Mouse (Mus musculus) left cerebral cortex, postnatal 14 days (tissue): ENCODE results near the gene Gm9913. TPM values are rescaled to one million over a fixed set of nuclear protein-coding genes. Genes with fewer than 3 reads are reported as not detected.

ENCODE experiments used
- DNase-seq, 2 experiments: peaks; one replicate each; pipeline ENCODE4 v3.0.0; 2021 to 2022; ENCODE audit warnings: low spot score in 2 of 2, mixed read lengths in 1 of 2
- intact Hi-C: fragments of 180-260 bp; cut with DNase I; formaldehyde crosslinking; loops from one replicate; pipeline ENCODE4 v1.15.1; 2025
- long read RNA-seq, 2 experiments: library from polyadenylated mRNA; stranded (forward); transcript quantifications; one replicate each; pipeline ENCODE4 v2.0.0; 2021
- total RNA-seq, 2 experiments: library from RNA; stranded (reverse); gene quantifications; 2 replicates each; pipeline ENCODE4 v1.2.3; 2021

Gene Gm9913
- total RNA-seq = under 1 TPM in 1 of 2 experiments, not detected in 1; 0.27 TPM
- long read RNA-seq, experiment 1 = 0 reads
- long read RNA-seq, experiment 2 = 0 reads

GRCm38 (mm10) chr2:125505006-125505745 lies at the start of gene Gm9913:
Gene Gm9913 (plus strand): TSS chr2:125505089.
- intact Hi-C loops = loop anchor here (5.0 kb wide), 1 partner anchor 97 kb away; no protein-coding TSS in a partner anchor
- DNase-seq = peak in 1 of 2 experiments; percentile 31

GRCm38 (mm10) chr2:125456059-125456789 lies 48.7 kb upstream of the Gm9913 start:
- intact Hi-C loops = no loop called here
- no peak for DNase-seq

DNA sequence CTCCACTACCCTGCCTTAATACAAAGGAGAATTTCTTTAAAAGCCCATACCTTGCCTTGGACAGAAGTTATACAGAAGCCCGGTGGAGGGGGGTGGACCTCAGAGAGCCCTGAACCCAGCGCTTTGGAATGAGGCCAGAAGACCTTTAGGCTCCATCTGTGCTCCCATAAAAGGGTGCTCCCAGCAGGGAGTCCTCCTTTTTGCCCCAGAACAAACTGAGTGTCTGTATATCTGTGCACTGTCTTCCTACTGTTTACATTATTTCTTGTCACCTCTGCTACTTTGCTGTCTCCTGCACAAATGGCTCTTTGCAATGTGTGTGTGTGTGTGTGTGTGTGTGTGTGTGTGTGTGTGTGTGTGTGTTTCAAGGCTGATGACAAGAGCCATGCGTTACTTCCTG lies 45.8 kb upstream of the Gm9913 start:
- no peak for DNase-seq
- intact Hi-C loops = no loop called here

- no peak for DNase-seq
- intact Hi-C loops = no loop called here
Observed at GRCm38 (mm10) chr2:125464036-125464435, 40.9 kb upstream of the Gm9913 start.

DNA sequence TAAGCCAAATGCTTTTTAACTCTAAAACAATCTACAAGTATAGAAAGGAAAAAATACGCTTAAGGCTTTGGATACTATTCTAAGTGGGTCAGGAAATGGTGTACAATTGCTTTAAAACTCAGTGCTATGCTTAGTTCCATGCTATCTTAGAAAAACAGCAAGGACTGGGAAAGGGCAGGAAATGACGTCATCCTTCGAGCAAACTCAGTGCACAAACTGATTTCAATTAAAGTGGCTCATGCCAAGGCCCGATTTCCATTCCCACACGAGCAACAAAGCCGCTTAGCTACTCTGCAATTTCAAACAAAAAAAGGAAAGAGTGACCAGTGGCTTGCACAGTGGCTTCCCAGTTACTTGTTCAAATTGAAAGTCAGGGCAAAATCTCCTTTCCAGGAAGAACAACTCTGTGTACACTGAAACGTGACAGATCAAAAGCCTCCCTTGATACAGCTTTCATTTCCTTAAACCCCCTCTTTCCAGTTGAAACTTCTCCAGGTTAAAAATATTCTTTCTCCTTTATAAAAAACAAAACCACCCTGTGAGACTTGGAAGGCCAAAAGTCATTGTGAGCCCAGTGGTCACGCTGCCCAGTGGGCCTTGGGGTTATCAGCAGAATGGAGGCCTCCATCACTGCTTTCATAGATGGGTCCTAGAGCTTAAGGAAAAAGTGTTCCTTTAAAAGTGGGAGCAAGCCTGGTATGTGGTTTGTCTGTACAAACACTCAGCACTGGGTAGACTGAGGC lies 34.2 kb upstream of the Gm9913 start:
- intact Hi-C loops = no loop called here
- DNase-seq = peak; percentile 26 to 40

DNA sequence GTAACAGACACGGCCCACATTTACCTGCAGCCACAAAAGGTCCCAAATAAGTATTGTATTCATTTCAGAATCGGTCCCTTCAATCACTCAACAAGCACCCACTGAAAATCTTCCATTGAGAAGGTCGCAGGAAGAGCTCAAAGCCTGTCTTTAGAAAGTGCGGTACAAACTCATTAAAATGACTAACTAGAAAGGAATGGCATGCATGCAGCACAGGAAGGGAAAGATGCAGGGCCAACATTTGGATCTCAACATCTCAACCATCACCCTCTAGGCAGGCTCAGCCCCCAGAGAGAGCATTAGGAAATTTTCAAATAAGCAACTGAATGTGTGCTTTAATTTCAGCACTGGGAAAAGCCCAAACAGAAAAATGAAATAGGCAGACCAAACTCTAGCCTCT lies 33.2 kb upstream of the Gm9913 start:
- intact Hi-C loops = no loop called here
- DNase-seq = no peak

DNA sequence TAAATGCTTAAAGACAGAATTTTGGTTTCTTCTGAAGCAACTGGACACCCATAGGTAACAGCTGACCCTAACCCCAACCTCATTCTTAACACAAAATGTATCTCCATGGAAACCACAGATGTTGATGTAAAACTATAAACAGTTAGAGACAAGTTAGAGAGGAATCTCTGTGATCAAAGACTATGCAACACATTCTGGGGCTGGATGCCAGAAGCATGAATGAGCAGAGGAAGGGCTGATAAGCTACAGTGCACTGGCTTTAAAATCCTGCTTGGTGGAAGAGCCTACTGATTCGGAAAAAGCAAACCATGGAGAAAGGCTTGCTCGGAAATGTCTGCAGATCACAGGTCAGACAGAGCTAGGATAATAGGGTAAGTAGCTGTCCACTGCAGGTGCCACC lies 31.7 kb upstream of the Gm9913 start:
- intact Hi-C loops = no loop called here
- no peak for DNase-seq

DNA sequence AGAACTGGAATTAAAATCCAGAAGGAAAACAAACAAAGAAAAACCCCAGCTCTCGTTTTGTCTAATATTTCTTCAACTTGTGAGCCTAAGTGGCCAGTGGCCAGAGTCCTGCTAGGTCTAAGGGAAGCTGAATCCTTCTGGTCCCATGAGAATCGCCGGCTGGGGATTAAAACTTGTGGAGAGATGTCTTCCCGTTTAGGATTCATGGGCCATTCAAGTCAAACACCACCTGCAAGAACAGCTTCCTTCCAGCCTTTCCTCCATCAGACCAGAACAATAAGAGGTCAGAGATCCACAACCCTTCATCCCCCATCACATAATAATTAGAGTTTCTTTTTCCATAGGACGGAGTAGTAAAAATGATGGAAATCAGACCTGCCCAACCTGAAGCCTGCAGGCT lies 30.2 kb upstream of the Gm9913 start:
- no peak for DNase-seq
- intact Hi-C loops = no loop called here

DNA sequence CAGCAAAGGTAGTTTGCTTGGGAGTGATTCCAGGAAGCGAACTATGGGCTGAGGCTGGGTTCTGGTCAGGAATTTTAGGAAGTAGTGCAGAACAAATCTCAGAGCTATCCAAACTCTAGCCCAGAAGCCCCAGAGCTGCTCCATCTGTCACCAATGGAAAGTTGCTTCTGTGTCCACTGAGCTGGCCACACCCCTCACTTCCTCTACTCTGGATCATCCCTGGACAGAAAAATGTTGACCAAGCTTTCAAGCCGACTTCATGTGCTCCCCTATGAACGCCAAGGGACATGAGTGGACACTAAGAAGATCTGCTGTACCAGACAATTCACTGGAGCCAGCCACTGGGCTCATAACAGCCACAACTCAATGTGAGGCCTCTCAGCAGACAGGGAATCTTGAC lies 28.7 kb upstream of the Gm9913 start:
- DNase-seq = no peak
- intact Hi-C loops = no loop called here

DNA sequence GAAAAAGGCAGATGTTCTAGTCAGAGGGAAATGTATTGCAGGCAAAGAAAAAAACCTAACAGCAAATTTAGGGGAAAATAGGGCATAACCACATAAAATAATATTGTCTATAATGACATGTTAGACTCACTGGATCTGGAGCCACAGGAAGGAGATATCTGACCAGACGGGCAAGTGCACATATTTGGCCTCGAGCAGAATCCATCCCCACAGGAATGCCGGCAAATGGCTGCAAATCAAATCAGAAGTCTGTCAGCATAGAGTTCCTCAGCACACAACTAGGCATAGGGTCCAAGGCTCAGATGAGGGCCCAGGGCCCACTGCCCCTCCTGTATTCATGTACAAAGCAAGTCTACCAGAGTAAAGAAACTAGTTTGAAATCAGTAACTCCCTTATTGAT lies 27.5 kb upstream of the Gm9913 start:
- intact Hi-C loops = no loop called here
- no peak for DNase-seq

DNA sequence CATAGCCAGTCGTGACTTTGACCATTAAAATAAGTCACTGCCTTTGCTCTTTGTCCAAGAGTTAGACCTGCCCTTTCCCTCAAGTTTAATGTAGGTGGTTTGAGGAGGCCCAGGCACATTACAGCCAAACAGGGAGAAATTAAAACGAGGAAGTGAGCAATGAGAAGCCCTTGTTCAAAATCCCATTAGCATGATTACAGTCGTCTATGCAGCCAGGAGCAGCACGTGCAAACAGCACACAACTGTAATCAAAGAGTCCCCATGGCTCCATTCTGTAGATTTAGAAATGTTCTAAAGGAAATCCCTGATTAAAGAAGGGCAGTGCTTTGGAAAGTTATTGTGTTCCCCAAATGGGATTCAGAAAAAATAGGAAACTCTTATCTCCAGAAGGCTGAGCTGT lies 26.2 kb upstream of the Gm9913 start:
- intact Hi-C loops = no loop called here

GRCm38 (mm10) chr2:125480057-125480456 lies 24.8 kb upstream of the Gm9913 start:
- intact Hi-C loops = no loop called here
- DNase-seq = no peak

More for the DNA sequence above, 26.2 kb upstream of the Gm9913 start:
- DNase-seq = no peak

GRCm38 (mm10) chr2:125481116-125481515 lies 23.8 kb upstream of the Gm9913 start:
- intact Hi-C loops = no loop called here
- peak; percentile 67 to 69 for DNase-seq

DNA sequence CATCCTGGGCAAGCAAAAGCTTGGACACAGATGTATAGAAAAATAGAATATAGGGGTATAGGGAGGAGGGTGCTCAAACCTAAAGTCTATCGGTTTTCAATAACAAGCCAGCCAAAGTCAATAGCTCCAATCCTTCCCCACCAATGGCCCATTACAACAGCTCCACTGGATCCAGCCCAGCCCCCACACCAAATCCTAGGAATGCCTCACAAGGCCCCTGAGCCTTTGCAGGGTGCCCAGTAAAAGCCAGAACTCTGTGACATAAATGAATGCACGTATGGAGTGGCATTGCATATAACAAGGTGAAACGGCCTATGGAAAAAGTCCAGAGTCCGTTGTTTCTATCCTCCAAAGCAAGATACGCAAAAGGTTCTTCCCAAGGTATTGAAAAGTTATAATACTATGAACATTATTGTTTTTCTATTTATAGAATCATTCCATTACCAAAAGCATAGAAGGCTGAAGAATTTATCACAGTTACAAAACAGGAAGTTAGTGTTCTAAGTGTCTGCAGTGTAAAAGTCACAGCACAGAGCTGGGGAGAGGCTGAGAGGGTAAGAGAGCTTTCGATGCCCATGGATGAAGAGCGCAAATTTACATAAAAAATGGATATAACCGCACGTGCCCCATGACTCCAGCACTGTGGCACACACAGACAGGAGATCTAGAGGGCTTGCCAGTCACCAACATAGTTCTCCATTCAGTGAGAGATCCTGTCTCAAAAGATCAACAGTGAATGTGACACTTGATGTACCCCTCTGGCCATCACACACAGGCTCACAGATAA lies 23.2 kb upstream of the Gm9913 start:
- intact Hi-C loops = no loop called here
- no peak for DNase-seq

DNA sequence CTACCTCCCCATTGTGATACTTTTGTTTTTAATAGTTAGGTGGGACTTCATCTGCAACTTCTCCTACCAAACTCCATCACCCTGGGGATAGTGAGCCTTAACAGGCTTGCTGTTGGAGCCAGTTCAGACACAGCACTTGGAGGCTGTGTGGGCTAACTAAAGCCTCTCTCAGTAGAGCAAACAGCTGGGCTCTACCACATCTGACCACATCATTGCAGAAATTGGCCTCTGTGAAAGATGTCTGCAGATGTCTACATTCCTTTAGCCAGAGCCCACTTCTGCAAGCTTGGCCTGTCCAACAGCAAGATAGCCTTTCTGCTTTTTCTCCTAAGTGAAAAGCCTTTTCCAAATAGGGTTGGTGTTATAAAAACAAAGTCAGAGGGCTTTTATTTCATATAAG lies 20.7 kb upstream of the Gm9913 start:
- intact Hi-C loops = no loop called here

GRCm38 (mm10) chr2:125484910-125485309 lies 20.0 kb upstream of the Gm9913 start:
- intact Hi-C loops = no loop called here
- DNase-seq = no peak

More for the DNA sequence above, 20.7 kb upstream of the Gm9913 start:
- no peak for DNase-seq

DNA sequence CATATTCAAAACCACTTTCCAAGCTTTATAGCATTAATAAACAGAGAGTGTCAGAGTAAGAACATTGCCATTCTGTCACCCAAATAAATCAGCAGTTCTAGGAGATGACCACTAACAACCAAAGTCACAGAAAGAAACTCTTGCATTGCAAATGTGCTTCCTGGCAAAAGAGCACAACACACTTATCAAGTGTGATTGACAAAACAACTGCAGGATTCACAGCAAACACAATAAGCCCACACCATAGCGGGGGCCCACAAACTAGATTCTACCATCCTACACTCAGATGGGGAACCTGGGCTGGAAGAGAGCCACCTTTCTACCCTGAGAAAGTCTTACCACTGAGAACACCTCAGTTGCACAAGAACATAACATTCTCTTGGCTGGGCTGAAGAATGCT lies 14.9 kb upstream of the Gm9913 start:
- intact Hi-C loops = no loop called here

DNA sequence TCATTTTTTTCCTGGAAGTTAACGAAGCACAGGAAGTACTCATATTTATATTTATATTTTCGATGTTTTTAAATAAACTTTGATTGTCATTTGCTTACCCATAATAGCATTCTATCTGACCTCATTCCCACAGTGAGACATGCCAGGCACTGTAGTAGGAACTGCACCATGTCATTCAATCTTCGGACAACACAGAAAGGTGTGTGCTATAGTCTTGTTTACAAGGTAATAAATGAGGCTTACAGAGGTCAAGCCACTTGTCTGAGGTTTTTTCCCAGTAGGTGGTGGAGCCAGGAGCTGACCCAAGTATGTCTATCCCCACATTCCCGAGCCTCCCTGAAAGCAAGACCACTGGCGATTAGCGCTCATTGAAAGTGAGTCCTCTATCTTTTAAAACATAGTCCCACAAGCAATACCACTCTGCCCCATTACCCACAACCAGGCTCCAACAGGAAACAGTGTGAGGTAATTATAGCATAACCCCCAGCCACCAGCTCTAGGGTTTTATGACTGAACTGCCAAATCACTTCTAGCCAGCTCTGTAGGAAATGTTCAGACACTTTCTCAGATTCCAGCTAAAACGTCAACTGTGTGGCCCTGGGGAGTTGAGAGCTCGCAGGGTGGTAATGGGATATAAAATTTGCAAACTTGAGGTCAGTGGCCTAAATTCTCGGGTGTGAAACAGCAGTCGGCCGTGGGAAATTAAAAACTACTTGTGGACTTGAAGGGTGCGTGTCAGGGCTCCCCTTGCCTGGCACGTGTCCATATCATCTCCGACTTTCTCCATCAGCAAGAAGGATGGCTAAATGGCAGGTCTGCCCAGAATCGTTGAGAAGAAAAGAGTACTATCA lies 12.6 kb upstream of the Gm9913 start:
- no peak for DNase-seq
- intact Hi-C loops = no loop called here

More for the DNA sequence above, 14.9 kb upstream of the Gm9913 start:
- DNase-seq = no peak

GRCm38 (mm10) chr2:125494291-125494690 lies 10.6 kb upstream of the Gm9913 start:
- no peak for DNase-seq
- intact Hi-C loops = no loop called here
